In the genomic region with DNA sequence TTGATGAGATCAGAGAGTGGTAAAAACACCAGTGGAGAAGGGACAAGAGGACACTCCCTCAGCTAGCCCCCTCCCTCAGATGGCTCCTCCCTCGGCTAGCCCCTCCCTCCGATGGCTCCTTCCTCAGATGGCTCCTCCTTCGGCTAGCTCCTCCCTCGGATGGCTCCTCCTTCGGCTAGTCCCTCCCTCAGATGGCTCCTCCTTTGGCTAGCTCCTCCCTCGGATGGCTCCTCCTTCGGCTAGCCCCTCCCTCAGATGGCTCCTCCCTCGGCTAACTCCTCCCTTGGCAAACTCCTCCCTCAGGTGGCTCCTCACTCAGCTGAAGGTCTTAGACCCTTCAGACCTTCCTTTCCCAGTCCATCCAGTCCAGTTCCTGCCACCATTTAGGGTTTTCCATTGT, we compare ENCODE assay signal across 27 mouse cellular contexts. TPM values are rescaled to one million over a fixed set of nuclear protein-coding genes. Genes with fewer than 3 reads are reported as not detected.
DNase-seq lines count a peak whose midpoint lies in the region; ATAC-seq and TF ChIP-seq lines count a peak whose summit lies in the region.
"Had no signal": no experiment of that assay in that cellular context is flagged by ENCODE, and none has a peak within 500 bp of the region (broad histone marks: within the 10 kb centered on the region; RNA-seq: fewer than 3 reads in every experiment).

No protein-coding gene starts in this region.

- no peak for TF ChIP-seq CTCF in liver, postnatal 0 days (IDR thresholded peaks at IDR 0.05; ENCODE audit: low read depth)

- H3K9me3 ChIP-seq in liver, postnatal 0 days (ENCODE audit: low read length), result 0 out of 2 replicates have a peak, but pooled peaks cover 3% of the 10 kb centered on the region
- no peaks in the 10 kb centered on the region for H3K9me3 ChIP-seq in liver, embryonic 11.5 days (ENCODE audit: control insufficient read depth, low read length)
- no peaks in the 10 kb centered on the region; the same call in 1 of the 2 replicates for H3K9me3 ChIP-seq in hindbrain, embryonic 16.5 days (ENCODE audit: control insufficient read depth, low read length)
- H3K9me3 ChIP-seq: embryonic facial prominence, embryonic 12.5 days; embryonic facial prominence, embryonic 15.5 days; heart, embryonic 10.5 days; heart, embryonic 13.5 days; intestine, embryonic 15.5 days had no signal

- H3K36me3 ChIP-seq in liver, postnatal 0 days (replicated peaks; ENCODE audit: insufficient read depth, low read length), result no peaks in the 10 kb centered on the region
- no peaks in the 10 kb centered on the region for H3K36me3 ChIP-seq in liver, embryonic 11.5 days (ENCODE audit: control insufficient read depth, insufficient read depth, low read length)
- H3K36me3 ChIP-seq in hindbrain, embryonic 16.5 days (ENCODE audit: control insufficient read depth, insufficient read depth, low read length), result no peaks in the 10 kb centered on the region
- H3K36me3 ChIP-seq: embryonic facial prominence, embryonic 12.5 days; embryonic facial prominence, embryonic 15.5 days; heart, embryonic 10.5 days; heart, embryonic 13.5 days; intestine, embryonic 15.5 days had no signal

- 70% methylated on average over 8 of the region's 8 CpGs for WGBS in liver, postnatal 0 days (ENCODE audit: insufficient replicate concordance)
- 72% methylated on average over 8 of the region's 8 CpGs for WGBS in liver, embryonic 11.5 days
- 89% methylated on average over 8 of the region's 8 CpGs for WGBS in hindbrain, embryonic 16.5 days

- intact Hi-C loops in left cerebral cortex, postnatal 10 days (cut with DNase I), result no loop called here

- H3K4me3 ChIP-seq in liver, postnatal 0 days (ENCODE audit: low read depth, low read length), result no peak overlapping the region
- H3K4me3 ChIP-seq in liver, embryonic 11.5 days (ENCODE audit: low read depth, low read length), result no peak overlapping the region
- H3K4me3 ChIP-seq in hindbrain, embryonic 16.5 days (ENCODE audit: low read length), result no peak overlapping the region
- H3K4me3 ChIP-seq: embryonic facial prominence, embryonic 12.5 days; embryonic facial prominence, embryonic 15.5 days; heart, adult 2 months; heart, embryonic 10.5 days; heart, embryonic 13.5 days; intestine, embryonic 15.5 days had no signal

- H3K27ac ChIP-seq in liver, postnatal 0 days (ENCODE audit: low read depth), result no peak overlapping the region
- no peak overlapping the region for H3K27ac ChIP-seq in liver, embryonic 11.5 days (ENCODE audit: low read depth, low read length)
- H3K27ac ChIP-seq in hindbrain, embryonic 16.5 days (ENCODE audit: low read depth, low read length), result no peak overlapping the region
- H3K27ac ChIP-seq: embryonic facial prominence, embryonic 12.5 days; embryonic facial prominence, embryonic 15.5 days; heart, adult 2 months; heart, embryonic 10.5 days; heart, embryonic 13.5 days; hindbrain, embryonic 14.5 days; intestine, embryonic 15.5 days had no signal

- peak; percentile 17 for DNase-seq in liver, postnatal 0 days
- DNase-seq in liver, embryonic 11.5 days (ENCODE audit: low spot score), result no peak
- peak; percentile 33 for DNase-seq in WW6 (ENCODE audit: low read depth, low spot score)
- DNase-seq in embryo, embryonic 9.5 days (ENCODE audit: extremely low spot score), result no peak
- DNase-seq in left cerebral cortex, postnatal 10 days (ENCODE audit: extremely low spot score in 1 of 2, low spot score in 2 of 2), result no peak
- DNase-seq in layer of hippocampus, adult 11-12 months (ENCODE audit: low spot score), result no peak
- DNase-seq: adrenal gland, adult 8-10 months; adrenal gland, postnatal 25 days; B cell, adult 2 months; cerebellum, adult 11-12 months; cerebellum, adult 9-10 months; cerebellum, postnatal 14 days; gastrocnemius, postnatal 36 days; heart, adult 2 months; heart, postnatal 14 days; heart, postnatal 4 days had no signal

- TF ChIP-seq EP300 in liver, postnatal 0 days (IDR thresholded peaks at IDR 0.05; ENCODE audit: low read depth), result no peak

- H3K27me3 ChIP-seq in liver, postnatal 0 days (ENCODE audit: insufficient read depth, low read length), result peaks cover 25% of the 10 kb centered on the region
- H3K27me3 ChIP-seq in liver, embryonic 11.5 days (replicated peaks; ENCODE audit: control insufficient read depth, insufficient read depth, low read length), result peaks cover 20% of the 10 kb centered on the region
- H3K27me3 ChIP-seq in hindbrain, embryonic 16.5 days (replicated peaks; ENCODE audit: control insufficient read depth, insufficient read depth, low read length), result no peaks in the 10 kb centered on the region

- no peak overlapping the region for H3K9ac ChIP-seq in liver, postnatal 0 days (replicated peaks)
- no peak overlapping the region for H3K9ac ChIP-seq in liver, embryonic 11.5 days (ENCODE audit: low read depth, low read length)
- H3K9ac ChIP-seq in hindbrain, embryonic 16.5 days (ENCODE audit: low read depth, low read length), result no peak overlapping the region
- H3K9ac ChIP-seq: embryonic facial prominence, embryonic 12.5 days; embryonic facial prominence, embryonic 15.5 days; heart, embryonic 13.5 days; hindbrain, embryonic 14.5 days; intestine, embryonic 15.5 days had no signal

- no peak for ATAC-seq in liver, postnatal 0 days
- no peak for ATAC-seq in liver, embryonic 11.5 days (replicated peaks; ENCODE audit: low FRiP score)
- ATAC-seq in megakaryocyte-erythroid progenitor cell, adult 5-6 weeks (replicated peaks; ENCODE audit: low FRiP score, low TSS enrichment, poor library complexity, severe bottlenecking), result 0 out of 2 replicates have a peak, but pooled peaks have one; percentile 14
- ATAC-seq in hindbrain, embryonic 16.5 days, result no peak
- ATAC-seq: activated CD4-positive, CD25-positive, alpha-beta regulatory T cell, adult 4 months; forebrain, embryonic 14.5 days; intestine, embryonic 15.5 days had no signal

- peaks cover 2% of the 10 kb centered on the region; the same call in 1 of the 2 replicates for H3K4me1 ChIP-seq in liver, postnatal 0 days (ENCODE audit: insufficient read depth)
- no peaks in the 10 kb centered on the region; the same call in 1 of the 2 replicates for H3K4me1 ChIP-seq in liver, embryonic 11.5 days (replicated peaks; ENCODE audit: control insufficient read depth, insufficient read depth, low read length)
- peaks cover 15% of the 10 kb centered on the region for H3K4me1 ChIP-seq in hindbrain, embryonic 16.5 days (ENCODE audit: control insufficient read depth, insufficient read depth, low read depth, low read length)

- no peak overlapping the region for H3K4me2 ChIP-seq in liver, postnatal 0 days (ENCODE audit: low read depth, low read length)
- no peak overlapping the region for H3K4me2 ChIP-seq in liver, embryonic 11.5 days
- H3K4me2 ChIP-seq in hindbrain, embryonic 16.5 days (ENCODE audit: low read length), result no peak overlapping the region
- H3K4me2 ChIP-seq: embryonic facial prominence, embryonic 12.5 days; embryonic facial prominence, embryonic 15.5 days; heart, embryonic 13.5 days; hindbrain, embryonic 14.5 days; intestine, embryonic 15.5 days had no signal

RNA-seq across cellular contexts. Expression of gene Grik4, which starts 51.5 kb away (rescaled TPM):
- polyA plus RNA-seq in liver, postnatal 0 days (2015; fragmentation: Nextera tagmentation; extraction: Ambion mirVana), result 0.05 and 0.08 TPM in 2 replicates
- 2.2 and 2.8 TPM in 2 replicates for polyA plus RNA-seq in liver, embryonic 11.5 days (2014; fragmentation: Nextera tagmentation; extraction: Ambion mirVana)
- total RNA-seq in megakaryocyte-erythroid progenitor cell, adult 5-6 weeks (2014; fragmentation: Nextera tagmentation), result not detected in 2 replicates
- not detected in 2 replicates for total RNA-seq in megakaryocyte-erythroid progenitor cell, adult 5-6 weeks (2017)
- 11.4 and 12.0 TPM in 2 replicates for polyA plus RNA-seq in hindbrain, embryonic 16.5 days (2015; fragmentation: Nextera tagmentation; extraction: Ambion mirVana)
- 10 to 100 TPM; 13.4 to 14.5 TPM for total RNA-seq in left cerebral cortex, postnatal 10 days (2021)
- total RNA-seq: CH12.LX; heart, postnatal 14 days had no signal

Comparison
In these comparisons a context has a peak if more than half of its experiments do, and no peak if none do; other contexts are left out.
1. DNase-seq: peak in liver, postnatal 0 days (single experiment) and WW6 (single experiment); none in liver, embryonic 11.5 days (single experiment), embryo, embryonic 9.5 days (single experiment), left cerebral cortex, postnatal 10 days (0 of 2) and layer of hippocampus, adult 11-12 months (single experiment).